Mouse (Mus musculus): Measurements from ENCODE around the gene Pear1. TPM values are rescaled to one million over a fixed set of nuclear protein-coding genes. Genes with fewer than 3 reads are reported as not detected.

Pear1 gene
- polyA plus RNA-seq, 1 experiment = 22.4 TPM

GRCm38 (mm10) chr3:87726191-87726590, 97.9 kb downstream of the Pear1 start:
- no peaks in the 10 kb centered on the region for H3K4me1 ChIP-seq (ENCODE audit: control insufficient read depth, insufficient read depth, low read length)
- H3K4me3 ChIP-seq (replicated peaks; ENCODE audit: control insufficient read depth, low read depth, low read length) = no peak overlapping the region
- WGBS = 85% methylated on average over 7 of the region's 7 CpGs
- H3K27ac ChIP-seq (ENCODE audit: control insufficient read depth, insufficient read depth, low read depth, low read length, poor library complexity) = no peak overlapping the region
- no peak for TF ChIP-seq CTCF (IDR thresholded peaks at IDR 0.05; ENCODE audit: control insufficient read depth, insufficient read depth, low read length)

- TF ChIP-seq POLR2A (IDR thresholded peaks at IDR 0.05; ENCODE audit: borderline replicate concordance, control insufficient read depth, low read depth, low read length) = no peak
- TF ChIP-seq CTCF (IDR thresholded peaks at IDR 0.05; ENCODE audit: control insufficient read depth, insufficient read depth, low read length) = no peak
- 88% methylated on average over 16 of the region's 16 CpGs for WGBS
- no peak overlapping the region for H3K27ac ChIP-seq (ENCODE audit: control insufficient read depth, insufficient read depth, low read depth, low read length, poor library complexity)
- H3K4me3 ChIP-seq (replicated peaks; ENCODE audit: control insufficient read depth, low read depth, low read length) = no peak overlapping the region
- no peaks in the 10 kb centered on the region for H3K4me1 ChIP-seq (ENCODE audit: control insufficient read depth, insufficient read depth, low read length)
These were observed 98.5 kb downstream of the Pear1 start for GRCm38 (mm10) chr3:87725396-87726160.

- no peak for TF ChIP-seq CTCF (IDR thresholded peaks at IDR 0.05; ENCODE audit: control insufficient read depth, insufficient read depth, low read length)
- no peak for TF ChIP-seq POLR2A (IDR thresholded peaks at IDR 0.05; ENCODE audit: borderline replicate concordance, control insufficient read depth, low read depth, low read length)
- 82% methylated on average over 6 of the region's 6 CpGs for WGBS
- no peak overlapping the region for H3K4me3 ChIP-seq (replicated peaks; ENCODE audit: control insufficient read depth, low read depth, low read length)
These were observed 99.5 kb downstream of the Pear1 start for GRCm38 (mm10) chr3:87724556-87724955.

GRCm38 (mm10) chr3:87718525-87718924, 105.6 kb downstream of the Pear1 start:
- H3K27ac ChIP-seq (ENCODE audit: control insufficient read depth, insufficient read depth, low read depth, low read length, poor library complexity) = no peak overlapping the region
- 47% methylated on average over 2 of the region's 2 CpGs for WGBS

More at GRCm38 (mm10) chr3:87724556-87724955, 99.5 kb downstream of the Pear1 start:
- no peak overlapping the region for H3K27ac ChIP-seq (ENCODE audit: control insufficient read depth, insufficient read depth, low read depth, low read length, poor library complexity)
- no peaks in the 10 kb centered on the region for H3K4me1 ChIP-seq (ENCODE audit: control insufficient read depth, insufficient read depth, low read length)

More at GRCm38 (mm10) chr3:87718525-87718924, 105.6 kb downstream of the Pear1 start:
- Histone ChIP-seq H3K4me3 (replicated peaks; ENCODE audit: control insufficient read depth, low read depth, low read length) (no peak overlapping the region), H3K4me1 (ENCODE audit: control insufficient read depth, insufficient read depth, low read length) (no peaks in the 10 kb centered on the region)
- no peak for TF ChIP-seq POLR2A (IDR thresholded peaks at IDR 0.05; ENCODE audit: borderline replicate concordance, control insufficient read depth, low read depth, low read length)
- no peak for TF ChIP-seq CTCF (IDR thresholded peaks at IDR 0.05; ENCODE audit: control insufficient read depth, insufficient read depth, low read length)

Other genes starting within 250 kb of the Pear1 start
- 3.4 and 4.5 TPM in 2 replicates for gene Arhgef11, start 206.7 kb downstream of the Pear1 start, polyA plus RNA-seq (2011; ENCODE audit: insufficient read depth, insufficient read length, low replicate concordance, missing spikeins)
- gene Lrrc71, start 75.7 kb downstream of the Pear1 start, polyA plus RNA-seq (2011; ENCODE audit: insufficient read depth, insufficient read length, low replicate concordance, missing spikeins) = 1.4 and 11.7 TPM in 2 replicates
- not detected in 2 replicates for gene Ntrk1, start 29.1 kb downstream of the Pear1 start, polyA plus RNA-seq (2011; ENCODE audit: insufficient read depth, insufficient read length, low replicate concordance, missing spikeins)
- gene Insrr, start 27.4 kb downstream of the Pear1 start, polyA plus RNA-seq (2011; ENCODE audit: insufficient read depth, insufficient read length, low replicate concordance, missing spikeins) = not detected in 2 replicates
- 0.79 and 3.0 TPM in 2 replicates for gene Sh2d2a, start 22.4 kb upstream of the Pear1 start, polyA plus RNA-seq (2011; ENCODE audit: insufficient read depth, insufficient read length, low replicate concordance, missing spikeins)
- 30.5 and 56.5 TPM in 2 replicates for gene Prcc, start 61.3 kb upstream of the Pear1 start, polyA plus RNA-seq (2011; ENCODE audit: insufficient read depth, insufficient read length, low replicate concordance, missing spikeins)
- 286 and 446 TPM in 2 replicates for gene Hdgf, start 82.0 kb upstream of the Pear1 start, polyA plus RNA-seq (2011; ENCODE audit: insufficient read depth, insufficient read length, low replicate concordance, missing spikeins)
- 98.1 and 217 TPM in 2 replicates for gene Mrpl24, start 95.2 kb upstream of the Pear1 start, polyA plus RNA-seq (2011; ENCODE audit: insufficient read depth, insufficient read length, low replicate concordance, missing spikeins)
- gene Isg20l2, start 106.0 kb upstream of the Pear1 start, polyA plus RNA-seq (2011; ENCODE audit: insufficient read depth, insufficient read length, low replicate concordance, missing spikeins) = 16.4 and 18.4 TPM in 2 replicates
- 16.2 and 27.7 TPM in 2 replicates for gene Rrnad1, start 106.4 kb upstream of the Pear1 start, polyA plus RNA-seq (2011; ENCODE audit: insufficient read depth, insufficient read length, low replicate concordance, missing spikeins)
- 3.3 TPM in 1 of 2 replicates, not detected in the other for gene Crabp2, start 124.4 kb upstream of the Pear1 start, polyA plus RNA-seq (2011; ENCODE audit: insufficient read depth, insufficient read length, low replicate concordance, missing spikeins)
- 0.41 and 0.67 TPM in 2 replicates for gene Nes, start 146.8 kb upstream of the Pear1 start, polyA plus RNA-seq (2011; ENCODE audit: insufficient read depth, insufficient read length, low replicate concordance, missing spikeins)
- 0.95 TPM in 1 of 2 replicates, not detected in the other for gene Bcan, start 175.9 kb upstream of the Pear1 start, polyA plus RNA-seq (2011; ENCODE audit: insufficient read depth, insufficient read length, low replicate concordance, missing spikeins)
- gene Hapln2, start 203.3 kb upstream of the Pear1 start, polyA plus RNA-seq (2011; ENCODE audit: insufficient read depth, insufficient read length, low replicate concordance, missing spikeins) = not detected in 2 replicates
- 36.2 and 40.5 TPM in 2 replicates for gene Gpatch4, start 218.8 kb upstream of the Pear1 start, polyA plus RNA-seq (2011; ENCODE audit: insufficient read depth, insufficient read length, low replicate concordance, missing spikeins)
- gene Naxe, start 234.2 kb upstream of the Pear1 start, polyA plus RNA-seq (2011; ENCODE audit: insufficient read depth, insufficient read length, low replicate concordance, missing spikeins) = 17.1 and 54.7 TPM in 2 replicates